Mouse (Mus musculus) testis, adult 2 months (tissue): ENCODE results near the gene Cbx4.
A peak's percentile ranks its signal among the peaks of the same experiment; 100 is the strongest.

ENCODE experiments used
- CTCF ChIP-seq: fragments of 200-500 bp; IDR thresholded peaks from 2 replicates; pipeline ENCODE4 v1.5.1; 2012; ENCODE audit warnings: low read depth, mild to moderate bottlenecking, inconsistent platforms, low read length, moderate library complexity; ENCODE audit not compliant: control insufficient read depth, insufficient read depth, insufficient replicate concordance
- POLR2A ChIP-seq: fragments of 200-500 bp; IDR thresholded peaks from 2 replicates; pipeline ENCODE4 v1.6.1; 2012; ENCODE audit warnings: low read depth, mild to moderate bottlenecking, inconsistent platforms, low read length, moderate library complexity; ENCODE audit not compliant: control insufficient read depth

GRCm38 (mm10) chr11:119125929-119126861, 40.2 kb upstream of the Cbx4 start:
- TF ChIP-seq CTCF (peak; percentile 24; the same call in 1 of the 2 replicates), POLR2A (no peak)
